Comparison of ENCODE assay signal across 22 mouse cellular contexts in the genomic region with DNA sequence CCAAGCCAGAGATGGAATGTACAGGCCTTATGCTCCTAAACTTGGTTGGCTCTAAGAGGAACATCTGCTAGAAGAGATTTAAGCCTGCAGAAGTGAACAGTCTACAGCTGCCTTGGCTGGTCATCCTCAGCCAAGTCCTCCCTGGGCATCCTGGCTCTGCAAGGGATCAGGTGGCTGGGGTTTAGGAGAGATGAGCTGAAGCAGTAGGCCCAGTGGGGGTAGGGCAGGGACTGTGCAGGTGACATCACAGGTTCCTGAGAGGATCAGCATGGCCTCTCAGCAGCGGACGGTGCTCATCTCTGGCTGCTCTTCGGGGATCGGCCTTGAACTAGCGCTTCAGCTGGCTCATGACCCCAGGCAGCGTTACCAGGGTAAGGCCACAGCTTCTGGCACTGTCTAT. TPM values are rescaled to one million over a fixed set of nuclear protein-coding genes. Genes with fewer than 3 reads are reported as not detected.
A peak's percentile ranks its signal among the peaks of the same experiment; 100 is the strongest.
DNase-seq lines count a peak whose midpoint lies in the region; TF ChIP-seq lines count a peak whose summit lies in the region.
"Had no signal": no experiment of that assay in that cellular context is flagged by ENCODE, and none has a peak within 500 bp of the region (broad histone marks: within the 10 kb centered on the region; RNA-seq: fewer than 3 reads in every experiment).

A gene (plus strand): TSS at position 268 of the 400 bp plus-strand sequence.

- H3K4me3 ChIP-seq in gastrocnemius, adult 2 months = no peak within 1 kb of the TSS
- H3K4me3 ChIP-seq: heart, adult 2 months; heart, embryonic 10.5 days; heart, embryonic 13.5 days; hindbrain, embryonic 12.5 days; hindbrain, embryonic 15.5 days had no signal

- peak; percentile 60 for DNase-seq in gastrocnemius, adult 2 months
- no peak for DNase-seq in gastrocnemius, adult 18-20 months (ENCODE audit: low spot score)
- peak; percentile 81 for DNase-seq in retina, adult 2 months (ENCODE audit: low read depth, low spot score)
- no peak for DNase-seq in retina, embryonic 14.5 days (ENCODE audit: low spot score)
- DNase-seq in retina, postnatal 7 days (ENCODE audit: low read depth, low spot score) = peak; percentile 65
- DNase-seq in cerebellum, adult 11-12 months = no peak
- DNase-seq: adrenal gland, postnatal 14 days; cerebellum, adult 18-20 months; cerebellum, adult 9-10 months; cerebellum, postnatal 14 days; forebrain, postnatal 0 days; gastrocnemius, postnatal 10 days; gastrocnemius, postnatal 36 days; heart, adult 2 months; heart, postnatal 14 days had no signal

- H3K27ac ChIP-seq in gastrocnemius, adult 2 months = no peak within 1 kb of the TSS
- H3K27ac ChIP-seq: heart, adult 2 months; heart, embryonic 10.5 days; heart, embryonic 13.5 days; hindbrain, embryonic 12.5 days; hindbrain, embryonic 15.5 days had no signal

- TF ChIP-seq CTCF in gastrocnemius, adult 2 months (IDR thresholded peaks at IDR 0.05) = no peak

- intact Hi-C loops in gastrocnemius, adult 2 months (cut with DNase I) = no loop called here

RNA-seq across cellular contexts. Expression of the gene that starts here (rescaled TPM):
- under 1 TPM in 1 of 2 experiments, not detected in 1; 0.56 TPM for total RNA-seq in gastrocnemius, adult 2 months (2021)
- total RNA-seq in gastrocnemius, adult 18-20 months (2021) = 1 to 10 TPM in 1 of 2 experiments, under 1 TPM in 1; 0.48 to 1.7 TPM
- total RNA-seq: adrenal gland, postnatal 14 days; forebrain, postnatal 0 days; gastrocnemius, postnatal 10 days; granulocyte monocyte progenitor cell, adult 5-6 weeks; heart, adult 2 months; heart, postnatal 14 days; hematopoietic stem cell, adult 5-6 weeks; MEL had no signal

Comparison
In these comparisons a context has a peak if more than half of its experiments do, and no peak if none do; other contexts are left out.
1. DNase-seq: peak in retina, adult 2 months (single experiment) and retina, postnatal 7 days (single experiment); none in gastrocnemius, adult 18-20 months (single experiment), retina, embryonic 14.5 days (single experiment) and cerebellum, adult 11-12 months (single experiment).
2. Peak in DNase-seq in gastrocnemius, adult 2 months; RNA of the gene not detected or under 1 TPM.